Comparison of ENCODE assay signal across 9 mouse cellular contexts in genomic region chr16:17124119-17124870, GRCm38 (mm10). TPM values are rescaled to one million over a fixed set of nuclear protein-coding genes. Genes with fewer than 3 reads are reported as not detected.
DNase-seq lines count a peak whose midpoint lies in the region; ATAC-seq and TF ChIP-seq lines count a peak whose summit lies in the region.
"Had no signal": no experiment of that assay in that cellular context is flagged by ENCODE, and none has a peak within 500 bp of the region (broad histone marks: within the 10 kb centered on the region; RNA-seq: fewer than 3 reads in every experiment).

No protein-coding gene starts in this region.

- no peak for TF ChIP-seq CTCF in cortical plate, adult 2 months (IDR thresholded peaks at IDR 0.05; ENCODE audit: extremely low read depth, insufficient read depth, low read length)

- ATAC-seq in heart, embryonic 16.5 days (replicated peaks; ENCODE audit: extremely low read depth, insufficient read depth, low FRiP score), result 0 out of 2 replicates have a peak, but pooled peaks have one; percentile 4
- ATAC-seq in hindbrain, embryonic 16.5 days, result peak; percentile 25; the same call in 1 of the 2 replicates
- peak; percentile 28; the same call in 1 of the 2 replicates for ATAC-seq in midbrain, embryonic 16.5 days

- H3K4me2 ChIP-seq in heart, embryonic 16.5 days (ENCODE audit: low read depth, low read length), result peak overlapping the region; percentile 89
- peak overlapping the region; percentile 76 for H3K4me2 ChIP-seq in hindbrain, embryonic 16.5 days (ENCODE audit: low read length)
- peak overlapping the region; percentile 93 for H3K4me2 ChIP-seq in midbrain, embryonic 16.5 days (ENCODE audit: low read length)

- peak overlapping the region; percentile 64 for H3K4me3 ChIP-seq in heart, embryonic 16.5 days (ENCODE audit: low read length)
- H3K4me3 ChIP-seq in cortical plate, adult 2 months (ENCODE audit: insufficient read depth, low read length), result peak overlapping the region; percentile 9; the same call in 1 of the 2 replicates
- H3K4me3 ChIP-seq in hindbrain, embryonic 16.5 days (ENCODE audit: low read length), result peak overlapping the region; percentile 46
- peak overlapping the region; percentile 46 for H3K4me3 ChIP-seq in midbrain, embryonic 16.5 days (ENCODE audit: low read depth, low read length)

- no peak for TF ChIP-seq POLR2A in cortical plate, adult 2 months (IDR thresholded peaks at IDR 0.05; ENCODE audit: extremely low read depth, insufficient read depth, low read length)

- DNase-seq in heart, adult 11 months, result no peak
- DNase-seq in urinary bladder, adult 2 months (ENCODE audit: low spot score), result no peak
- no peak for DNase-seq in urinary bladder, postnatal 4 days (ENCODE audit: low spot score in 2 of 2)
- DNase-seq in spleen, adult 18-20 months, result no peak

- peak overlapping the region; percentile 76 for H3K9ac ChIP-seq in heart, embryonic 16.5 days (ENCODE audit: low read length)
- H3K9ac ChIP-seq in hindbrain, embryonic 16.5 days (ENCODE audit: low read depth, low read length), result peak overlapping the region; percentile 52
- peak overlapping the region; percentile 62 for H3K9ac ChIP-seq in midbrain, embryonic 16.5 days (ENCODE audit: low read depth, low read length)

- H3K36me3 ChIP-seq in heart, embryonic 16.5 days (ENCODE audit: control insufficient read depth, insufficient read depth), result peaks cover 6% of the 10 kb centered on the region
- no peaks in the 10 kb centered on the region for H3K36me3 ChIP-seq in hindbrain, embryonic 16.5 days (ENCODE audit: control insufficient read depth, insufficient read depth, low read length)
- no peaks in the 10 kb centered on the region for H3K36me3 ChIP-seq in midbrain, embryonic 16.5 days (ENCODE audit: control insufficient read depth, insufficient read depth, low read length)

- no peaks in the 10 kb centered on the region for H3K9me3 ChIP-seq in heart, embryonic 16.5 days (replicated peaks; ENCODE audit: control insufficient read depth, low read length)
- H3K9me3 ChIP-seq in hindbrain, embryonic 16.5 days (ENCODE audit: control insufficient read depth, low read length), result no peaks in the 10 kb centered on the region
- no peaks in the 10 kb centered on the region for H3K9me3 ChIP-seq in midbrain, embryonic 16.5 days (replicated peaks; ENCODE audit: control insufficient read depth, low read length, poor library complexity, severe bottlenecking)

- H3K4me1 ChIP-seq in heart, embryonic 16.5 days (ENCODE audit: control insufficient read depth, insufficient read depth, low read length), result peaks cover 18% of the 10 kb centered on the region
- no peaks in the 10 kb centered on the region for H3K4me1 ChIP-seq in cortical plate, adult 2 months (ENCODE audit: control insufficient read depth, insufficient read depth, low read length)
- peaks cover 17% of the 10 kb centered on the region for H3K4me1 ChIP-seq in hindbrain, embryonic 16.5 days (ENCODE audit: control insufficient read depth, insufficient read depth, low read depth, low read length)
- peaks cover 15% of the 10 kb centered on the region for H3K4me1 ChIP-seq in midbrain, embryonic 16.5 days (ENCODE audit: control insufficient read depth, insufficient read depth, low read length)

- H3K27me3 ChIP-seq in heart, embryonic 16.5 days (ENCODE audit: control insufficient read depth, insufficient read depth, low read length), result no peaks in the 10 kb centered on the region
- no peaks in the 10 kb centered on the region for H3K27me3 ChIP-seq in hindbrain, embryonic 16.5 days (replicated peaks; ENCODE audit: control insufficient read depth, insufficient read depth, low read length)
- no peaks in the 10 kb centered on the region for H3K27me3 ChIP-seq in midbrain, embryonic 16.5 days (ENCODE audit: control insufficient read depth, insufficient read depth, low read depth, low read length)
- H3K27me3 ChIP-seq: Patski had no signal

- WGBS in heart, embryonic 16.5 days, result 8% methylated on average over 22 of the region's 22 CpGs
- WGBS in hindbrain, embryonic 16.5 days, result 2% methylated on average over 22 of the region's 22 CpGs
- under 1% methylated on average over 22 of the region's 22 CpGs for WGBS in midbrain, embryonic 16.5 days

- H3K27ac ChIP-seq in heart, embryonic 16.5 days (ENCODE audit: low read length), result peak overlapping the region; percentile 48
- no peak overlapping the region for H3K27ac ChIP-seq in cortical plate, adult 2 months (ENCODE audit: insufficient read depth, low read length)
- H3K27ac ChIP-seq in hindbrain, embryonic 16.5 days (ENCODE audit: low read depth, low read length), result no peak overlapping the region
- H3K27ac ChIP-seq in midbrain, embryonic 16.5 days (ENCODE audit: low read length), result no peak overlapping the region

RNA-seq across cellular contexts. Expression of gene 2610318N02Rik, which starts 0.7 kb away (rescaled TPM):
- polyA plus RNA-seq in heart, embryonic 16.5 days (2015; fragmentation: Nextera tagmentation; extraction: Ambion mirVana), result 16.6 and 19.6 TPM in 2 replicates
- 1.8 and 2.5 TPM in 2 replicates for polyA plus RNA-seq in cortical plate, adult 2 months (2012; rRNA removed)
- 13.0 and 13.3 TPM in 2 replicates for polyA plus RNA-seq in hindbrain, embryonic 16.5 days (2015; fragmentation: Nextera tagmentation; extraction: Ambion mirVana)
- polyA plus RNA-seq in midbrain, embryonic 16.5 days (2015; fragmentation: Nextera tagmentation; extraction: Ambion mirVana), result 10.0 and 14.9 TPM in 2 replicates
- polyA plus RNA-seq in urinary bladder, adult 2 months (2012; rRNA removed), result 0.50 and 0.74 TPM in 2 replicates

RNA-seq across cellular contexts. Expression of gene Sdf2l1, which starts 7.9 kb away (rescaled TPM):
- 54.5 and 61.9 TPM in 2 replicates for polyA plus RNA-seq in heart, embryonic 16.5 days (2015; fragmentation: Nextera tagmentation; extraction: Ambion mirVana)
- polyA plus RNA-seq in cortical plate, adult 2 months (2012; rRNA removed), result 16.7 and 18.4 TPM in 2 replicates
- 37.8 and 39.6 TPM in 2 replicates for polyA plus RNA-seq in hindbrain, embryonic 16.5 days (2015; fragmentation: Nextera tagmentation; extraction: Ambion mirVana)
- 26.3 and 26.6 TPM in 2 replicates for polyA plus RNA-seq in midbrain, embryonic 16.5 days (2015; fragmentation: Nextera tagmentation; extraction: Ambion mirVana)
- polyA plus RNA-seq in urinary bladder, adult 2 months (2012; rRNA removed), result 16.1 and 17.9 TPM in 2 replicates

RNA-seq across cellular contexts. Expression of gene Ppil2, which starts 13.2 kb away (rescaled TPM):
- polyA plus RNA-seq in heart, embryonic 16.5 days (2015; fragmentation: Nextera tagmentation; extraction: Ambion mirVana), result 102 and 111 TPM in 2 replicates
- polyA plus RNA-seq in cortical plate, adult 2 months (2012; rRNA removed), result 108 and 114 TPM in 2 replicates
- polyA plus RNA-seq in hindbrain, embryonic 16.5 days (2015; fragmentation: Nextera tagmentation; extraction: Ambion mirVana), result 135 and 142 TPM in 2 replicates
- polyA plus RNA-seq in midbrain, embryonic 16.5 days (2015; fragmentation: Nextera tagmentation; extraction: Ambion mirVana), result 147 and 153 TPM in 2 replicates
- polyA plus RNA-seq in urinary bladder, adult 2 months (2012; rRNA removed), result 86.8 and 97.1 TPM in 2 replicates

RNA-seq across cellular contexts. Expression of gene Ydjc, which starts 20.1 kb away (rescaled TPM):
- 4.1 and 6.5 TPM in 2 replicates for polyA plus RNA-seq in heart, embryonic 16.5 days (2015; fragmentation: Nextera tagmentation; extraction: Ambion mirVana)
- polyA plus RNA-seq in cortical plate, adult 2 months (2012; rRNA removed), result 30.5 and 30.6 TPM in 2 replicates
- polyA plus RNA-seq in hindbrain, embryonic 16.5 days (2015; fragmentation: Nextera tagmentation; extraction: Ambion mirVana), result 52.1 and 56.7 TPM in 2 replicates
- 42.0 and 51.3 TPM in 2 replicates for polyA plus RNA-seq in midbrain, embryonic 16.5 days (2015; fragmentation: Nextera tagmentation; extraction: Ambion mirVana)
- 8.3 and 11.9 TPM in 2 replicates for polyA plus RNA-seq in urinary bladder, adult 2 months (2012; rRNA removed)

RNA-seq across cellular contexts. Expression of gene Ccdc116, which starts 22.7 kb away (rescaled TPM):
- polyA plus RNA-seq in heart, embryonic 16.5 days (2015; fragmentation: Nextera tagmentation; extraction: Ambion mirVana), result 0.22 and 0.76 TPM in 2 replicates
- 5.6 and 6.3 TPM in 2 replicates for polyA plus RNA-seq in cortical plate, adult 2 months (2012; rRNA removed)
- 3.7 and 3.9 TPM in 2 replicates for polyA plus RNA-seq in hindbrain, embryonic 16.5 days (2015; fragmentation: Nextera tagmentation; extraction: Ambion mirVana)
- 3.3 and 4.4 TPM in 2 replicates for polyA plus RNA-seq in midbrain, embryonic 16.5 days (2015; fragmentation: Nextera tagmentation; extraction: Ambion mirVana)
- polyA plus RNA-seq in urinary bladder, adult 2 months (2012; rRNA removed), result 4.9 and 5.5 TPM in 2 replicates

Comparison
In these comparisons a context has a peak if more than half of its experiments do, and no peak if none do; other contexts are left out.
1. H3K4me3 ChIP-seq: peak in every context shown above with its lines; median percentile 64 in heart, embryonic 16.5 days; 46 in hindbrain, embryonic 16.5 days; 46 in midbrain, embryonic 16.5 days; 9 in cortical plate, adult 2 months.